Mouse (Mus musculus) frontal cortex, postnatal 10 days (tissue): ENCODE data around the gene 2300002M23Rik.

Experiments used
- DNase-seq, 2 experiments: peaks; one replicate each; pipeline ENCODE4 v3.0.0; 2022; ENCODE audit warnings: low spot score in 2 of 2, mixed read lengths in 1 of 2

The 2300002M23Rik gene

DNA sequence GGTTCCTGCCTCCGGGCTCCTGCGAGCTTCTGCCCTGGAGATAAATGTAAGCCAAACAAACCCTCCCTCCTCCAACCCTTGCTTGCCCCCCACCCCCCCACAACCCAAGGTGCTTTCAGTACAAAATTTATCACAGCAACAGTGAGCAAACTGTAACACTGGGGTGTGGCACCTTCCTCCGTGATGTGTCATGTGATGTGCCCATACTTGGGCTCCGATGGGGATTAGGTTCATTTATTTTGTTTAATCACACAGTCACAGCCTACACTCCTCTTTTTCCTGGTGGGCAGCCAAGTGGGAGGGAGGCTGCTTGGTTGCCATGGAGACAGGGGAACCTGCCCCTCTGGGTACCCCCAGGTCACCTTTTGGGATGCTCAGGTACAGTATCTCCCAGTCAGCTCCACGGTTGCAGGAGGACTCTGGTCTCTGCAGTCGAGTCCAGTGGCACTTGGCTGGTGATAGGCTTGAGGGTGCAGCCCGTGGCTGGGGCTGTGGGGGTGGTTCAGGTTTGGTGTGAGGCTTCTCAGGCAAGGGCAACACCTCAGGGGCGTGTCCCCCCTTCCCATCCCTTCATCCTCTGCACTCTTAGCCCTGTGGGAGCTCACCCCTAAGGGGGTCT, 34.6 kb downstream of the 2300002M23Rik start:
- no peak for DNase-seq

- no peak for DNase-seq
Measured at GRCm38 (mm10) chr17:35617127-35617526, 49.9 kb downstream of the 2300002M23Rik start.
